Mouse (Mus musculus): ENCODE results near the gene Kdm2a. TPM values are rescaled to one million over a fixed set of nuclear protein-coding genes. Genes with fewer than 3 reads are reported as not detected.
A peak's percentile ranks its signal among the peaks of the same experiment; 100 is the strongest.

Gene Kdm2a
- polyA plus RNA-seq, 1 experiment from 2014 or later, result 55.0 TPM

DNA sequence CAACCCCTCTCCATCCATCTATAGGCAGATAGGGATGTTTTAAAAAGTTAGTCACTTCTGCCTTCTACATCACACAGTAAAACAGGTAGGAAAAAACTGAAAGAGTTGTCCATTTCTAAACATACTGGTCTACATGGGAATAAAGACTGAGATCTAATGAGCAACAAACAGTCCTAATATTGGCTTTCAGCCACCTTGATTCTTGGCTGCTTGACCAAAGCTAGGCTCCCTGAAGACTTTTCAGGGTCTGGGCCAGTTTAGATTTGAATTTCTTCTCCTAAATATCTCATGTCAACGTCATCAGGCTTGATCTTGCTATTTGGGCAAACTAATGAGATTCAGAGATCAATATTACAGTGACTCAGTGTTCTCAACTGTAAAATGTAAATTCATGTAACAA is 71.2 kb downstream of the Kdm2a start:
- Histone ChIP-seq H3K36me3 (peaks cover 85% of the 10 kb centered on the region), H3K9ac (no peak overlapping the region), H3K4me3 (replicated peaks) (no peak overlapping the region), H3K9me3 (replicated peaks) (no peaks in the 10 kb centered on the region), H3K4me2 (replicated peaks) (no peak overlapping the region), H3K27me3 (no peaks in the 10 kb centered on the region), H3K27ac (replicated peaks) (no peak overlapping the region), H3K4me1 (peaks cover 4% of the 10 kb centered on the region)
- ATAC-seq (ENCODE audit: insufficient number of reproducible peaks, low FRiP score, low TSS enrichment, low read depth), result no peak
- 52% methylated on average over 1 of the region's 1 CpGs for WGBS

DNA sequence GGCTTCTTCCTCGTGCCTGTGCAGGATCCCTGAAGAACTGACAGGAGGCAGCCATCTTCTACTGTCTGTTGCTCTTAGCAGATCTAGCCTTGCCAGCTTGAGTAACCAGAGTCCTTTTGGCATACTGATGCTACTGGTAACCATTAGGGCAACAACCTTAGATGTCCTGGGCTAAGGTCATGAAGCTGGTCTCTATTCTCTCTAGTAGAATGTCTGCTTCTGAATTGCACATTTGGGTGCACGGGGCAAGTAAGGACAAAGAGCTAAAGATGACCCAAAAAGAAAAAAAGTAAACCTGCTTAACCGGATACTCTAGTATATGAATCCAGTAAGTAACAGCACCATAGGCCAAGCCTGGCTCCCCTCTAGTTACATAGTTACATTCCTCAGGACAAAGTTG is 72.0 kb downstream of the Kdm2a start:
- Histone ChIP-seq H3K9me3 (replicated peaks) (no peaks in the 10 kb centered on the region), H3K4me2 (replicated peaks) (no peak overlapping the region), H3K4me1 (no peaks in the 10 kb centered on the region), H3K36me3 (peaks cover 88% of the 10 kb centered on the region), H3K27ac (replicated peaks) (no peak overlapping the region), H3K27me3 (no peaks in the 10 kb centered on the region), H3K4me3 (replicated peaks) (no peak overlapping the region), H3K9ac (no peak overlapping the region)
- 68% methylated on average over 3 of the region's 3 CpGs for WGBS
- no peak for ATAC-seq (ENCODE audit: insufficient number of reproducible peaks, low FRiP score, low TSS enrichment, low read depth)

DNA sequence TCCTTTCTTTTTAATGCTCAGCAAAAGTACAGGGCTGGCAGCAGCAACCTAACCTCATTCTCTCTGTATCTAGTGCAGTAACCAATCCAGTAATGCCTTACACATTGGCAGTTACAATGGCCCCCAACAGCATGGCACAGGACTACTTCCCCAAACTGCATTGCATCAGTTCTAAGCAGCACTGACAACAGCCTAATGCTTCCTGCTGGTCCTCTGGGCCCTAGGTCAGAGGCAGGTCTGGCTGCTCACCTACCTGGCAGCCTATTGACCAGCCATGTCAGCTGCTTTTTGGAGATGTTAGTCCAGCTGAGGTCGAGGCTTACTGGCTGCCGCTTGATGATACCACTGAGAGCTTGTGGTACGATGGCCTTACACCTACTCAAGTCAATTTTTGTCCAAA is 76.0 kb downstream of the Kdm2a start:
- H3K4me2 ChIP-seq (replicated peaks), result no peak overlapping the region
- H3K27ac ChIP-seq (replicated peaks), result no peak overlapping the region
- no peak overlapping the region for H3K9ac ChIP-seq
- no peak overlapping the region for H3K4me3 ChIP-seq (replicated peaks)
- no peaks in the 10 kb centered on the region for H3K9me3 ChIP-seq (replicated peaks)
- no peak for ATAC-seq (ENCODE audit: insufficient number of reproducible peaks, low FRiP score, low TSS enrichment, low read depth)
- WGBS, result 96% methylated on average over 3 of the region's 3 CpGs
- H3K27me3 ChIP-seq, result no peaks in the 10 kb centered on the region
- H3K4me1 ChIP-seq, result no peaks in the 10 kb centered on the region
- peaks cover 96% of the 10 kb centered on the region for H3K36me3 ChIP-seq

DNA sequence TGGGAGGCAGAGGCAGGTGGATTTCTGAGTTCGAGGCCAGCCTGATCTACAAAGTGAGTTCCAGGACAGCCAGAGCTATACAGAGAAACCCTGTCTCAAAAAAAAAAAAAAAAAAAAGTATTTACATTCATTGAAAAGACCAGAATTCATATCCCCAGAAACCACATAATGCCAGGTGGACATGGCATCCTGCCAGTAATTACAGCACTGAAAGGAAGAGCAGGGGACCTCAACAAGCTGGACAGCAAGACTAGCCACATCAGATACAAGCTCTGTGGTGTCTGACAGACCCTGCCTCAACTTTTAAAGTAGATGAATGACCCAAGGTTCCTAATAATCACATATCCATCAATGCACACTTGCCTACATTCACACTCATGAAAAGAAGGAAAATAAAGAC is 76.5 kb downstream of the Kdm2a start:
- Histone ChIP-seq H3K36me3 (peaks cover 96% of the 10 kb centered on the region), H3K9me3 (replicated peaks) (no peaks in the 10 kb centered on the region), H3K4me2 (replicated peaks) (no peak overlapping the region), H3K27ac (replicated peaks) (no peak overlapping the region), H3K4me3 (replicated peaks) (no peak overlapping the region), H3K4me1 (no peaks in the 10 kb centered on the region), H3K9ac (no peak overlapping the region), H3K27me3 (no peaks in the 10 kb centered on the region)
- 91% methylated on average over 1 of the region's 1 CpGs for WGBS
- ATAC-seq (ENCODE audit: insufficient number of reproducible peaks, low FRiP score, low TSS enrichment, low read depth), result no peak

DNA sequence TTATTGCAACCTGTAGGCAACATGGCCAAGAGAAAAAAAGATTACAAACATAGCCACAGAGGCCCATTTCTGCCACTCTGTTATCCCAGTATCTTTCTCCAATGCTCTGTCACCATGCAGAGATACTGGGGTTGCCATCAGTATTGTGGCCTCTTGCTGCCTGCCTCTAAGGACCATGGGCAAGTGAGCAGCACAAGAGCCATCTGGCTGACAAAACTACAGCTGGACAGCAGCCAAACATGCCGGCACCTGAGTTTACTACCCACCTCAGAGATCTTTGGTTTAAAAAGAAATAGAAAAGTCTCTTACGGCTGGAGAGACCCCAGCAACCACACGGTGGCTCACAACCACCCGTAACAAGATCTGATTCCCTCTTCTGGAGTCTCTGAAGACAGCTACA is 78.8 kb downstream of the Kdm2a start:
- no peaks in the 10 kb centered on the region for H3K4me1 ChIP-seq
- no peak overlapping the region for H3K9ac ChIP-seq
- no peak overlapping the region for H3K4me2 ChIP-seq (replicated peaks)
- no peak overlapping the region for H3K27ac ChIP-seq (replicated peaks)
- peaks cover 88% of the 10 kb centered on the region for H3K36me3 ChIP-seq
- H3K27me3 ChIP-seq, result no peaks in the 10 kb centered on the region
- H3K4me3 ChIP-seq (replicated peaks), result no peak overlapping the region
- 67% methylated on average over 4 of the region's 4 CpGs for WGBS
- no peaks in the 10 kb centered on the region for H3K9me3 ChIP-seq (replicated peaks)
- no peak for ATAC-seq (ENCODE audit: insufficient number of reproducible peaks, low FRiP score, low TSS enrichment, low read depth)

DNA sequence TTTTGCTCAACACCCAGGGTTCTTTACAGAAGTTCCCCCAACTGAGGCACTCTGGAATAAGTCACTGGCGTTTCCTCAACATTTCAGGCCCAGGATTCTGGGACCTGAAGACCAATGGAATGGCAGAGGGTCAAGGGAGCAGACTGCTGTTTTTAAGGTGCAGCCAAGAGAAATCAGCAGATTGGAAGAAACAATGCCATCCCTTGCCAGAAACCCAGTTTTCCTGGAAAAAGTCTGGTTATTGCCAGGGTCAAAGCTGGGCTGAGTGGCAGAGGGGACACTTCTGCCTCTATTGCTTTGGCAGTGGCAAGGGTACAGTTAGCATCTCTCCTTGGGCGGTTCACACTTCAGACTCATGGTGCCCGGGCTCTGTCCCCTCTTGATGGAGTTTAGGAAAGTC is 80.9 kb downstream of the Kdm2a start:
- Histone ChIP-seq H3K9ac (no peak overlapping the region), H3K36me3 (peaks cover 69% of the 10 kb centered on the region), H3K27ac (replicated peaks) (no peak overlapping the region), H3K4me3 (replicated peaks) (no peak overlapping the region), H3K9me3 (replicated peaks) (no peaks in the 10 kb centered on the region), H3K4me1 (no peaks in the 10 kb centered on the region), H3K4me2 (replicated peaks) (no peak overlapping the region), H3K27me3 (no peaks in the 10 kb centered on the region)
- no peak for ATAC-seq (ENCODE audit: insufficient number of reproducible peaks, low FRiP score, low TSS enrichment, low read depth)
- 88% methylated on average over 3 of the region's 3 CpGs for WGBS

DNA sequence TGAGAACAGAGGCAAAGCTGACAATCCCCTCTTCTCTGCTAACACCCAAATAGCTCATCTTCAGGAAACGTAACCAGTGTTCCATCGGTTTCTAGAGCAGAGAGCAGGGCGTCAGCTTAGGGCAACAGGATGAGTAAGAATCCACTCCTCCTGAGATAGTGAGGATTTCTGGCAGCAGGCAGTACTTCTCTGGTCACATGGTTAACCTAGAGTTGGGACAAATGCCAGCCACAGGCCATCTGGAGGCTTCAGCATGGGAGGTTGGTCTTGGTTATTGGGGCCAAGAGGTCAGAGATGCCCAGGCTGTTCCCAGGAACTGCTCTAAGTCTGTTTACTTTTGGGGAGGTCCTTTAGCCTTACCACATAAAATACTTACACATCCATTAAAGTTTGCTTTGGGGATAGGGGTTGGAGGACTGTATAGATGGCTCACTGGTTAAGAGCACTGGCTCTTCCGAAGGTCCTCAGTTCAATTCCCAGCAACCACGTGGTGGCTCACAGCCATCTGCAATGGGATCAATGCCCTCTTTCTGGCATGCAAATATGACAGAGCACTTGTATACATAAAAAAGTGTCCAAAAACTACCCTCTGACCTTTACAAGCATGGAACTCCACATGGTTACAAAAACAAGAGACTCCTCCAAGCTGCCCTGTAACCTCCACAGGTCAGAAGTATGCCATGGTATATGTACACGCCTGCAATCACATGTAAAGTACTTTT is 82.7 kb downstream of the Kdm2a start:
- Histone ChIP-seq H3K4me3 (replicated peaks) (no peak overlapping the region), H3K4me1 (no peaks in the 10 kb centered on the region), H3K9ac (no peak overlapping the region), H3K36me3 (peaks cover 53% of the 10 kb centered on the region), H3K9me3 (replicated peaks) (no peaks in the 10 kb centered on the region), H3K27ac (replicated peaks) (no peak overlapping the region), H3K4me2 (replicated peaks) (no peak overlapping the region), H3K27me3 (no peaks in the 10 kb centered on the region)
- 86% methylated on average over 6 of the region's 6 CpGs for WGBS
- ATAC-seq (ENCODE audit: insufficient number of reproducible peaks, low FRiP score, low TSS enrichment, low read depth), result no peak

DNA sequence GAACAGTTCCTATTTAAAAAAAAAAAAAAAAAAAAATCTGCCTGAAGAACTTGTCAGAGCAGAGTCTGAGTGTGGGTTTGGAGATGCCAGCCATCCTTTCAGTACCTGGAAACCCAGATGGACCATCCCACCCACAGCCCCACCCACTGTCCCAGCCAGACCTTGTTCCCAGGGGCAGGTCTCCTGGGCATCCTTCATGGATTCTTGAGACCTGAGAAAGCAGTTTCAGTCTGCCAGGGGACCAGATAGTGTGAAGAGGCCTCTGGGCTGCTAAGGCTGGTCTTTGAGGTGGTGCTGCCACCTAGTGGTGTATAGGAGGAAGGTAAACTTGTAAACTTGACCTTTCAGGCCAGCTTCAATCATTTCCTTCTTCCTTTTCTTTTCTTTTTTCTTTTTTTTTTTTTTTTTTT is 88.3 kb downstream of the Kdm2a start:
- Histone ChIP-seq H3K4me1 (peaks cover 14% of the 10 kb centered on the region), H3K27me3 (no peaks in the 10 kb centered on the region), H3K9me3 (replicated peaks) (no peaks in the 10 kb centered on the region), H3K9ac (no peak overlapping the region), H3K36me3 (peaks cover 2% of the 10 kb centered on the region; the same call in 1 of the 2 replicates), H3K4me2 (replicated peaks) (no peak overlapping the region), H3K27ac (replicated peaks) (no peak overlapping the region), H3K4me3 (replicated peaks) (no peak overlapping the region)
- ATAC-seq (ENCODE audit: insufficient number of reproducible peaks, low FRiP score, low TSS enrichment, low read depth), result no peak

DNA sequence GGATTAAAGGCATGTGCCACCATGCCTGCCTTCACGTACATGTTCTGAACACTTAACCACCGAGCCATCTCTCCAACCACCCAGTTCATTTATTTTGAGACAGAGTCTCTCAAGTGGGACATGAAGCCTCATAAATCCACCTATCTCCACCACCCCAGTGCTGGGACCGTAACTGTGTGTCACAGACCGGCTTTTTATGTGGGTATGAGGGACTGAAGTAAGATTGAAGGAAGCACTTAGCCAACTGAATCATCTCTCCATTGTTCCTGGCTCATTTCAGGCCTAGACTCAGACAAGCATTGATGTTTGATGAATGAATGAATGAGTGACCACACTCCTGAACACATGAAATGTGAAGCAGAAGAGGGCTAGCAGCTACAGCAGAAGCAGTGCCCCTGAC is 88.8 kb downstream of the Kdm2a start:
- Histone ChIP-seq H3K9me3 (replicated peaks) (no peaks in the 10 kb centered on the region), H3K27ac (replicated peaks) (no peak overlapping the region), H3K4me2 (replicated peaks) (no peak overlapping the region), H3K4me3 (replicated peaks) (no peak overlapping the region), H3K9ac (no peak overlapping the region), H3K27me3 (no peaks in the 10 kb centered on the region), H3K36me3 (no peaks in the 10 kb centered on the region; the same call in 1 of the 2 replicates), H3K4me1 (peaks cover 19% of the 10 kb centered on the region)
- ATAC-seq (ENCODE audit: insufficient number of reproducible peaks, low FRiP score, low TSS enrichment, low read depth), result no peak
- WGBS, result 93% methylated on average over 4 of the region's 4 CpGs

DNA sequence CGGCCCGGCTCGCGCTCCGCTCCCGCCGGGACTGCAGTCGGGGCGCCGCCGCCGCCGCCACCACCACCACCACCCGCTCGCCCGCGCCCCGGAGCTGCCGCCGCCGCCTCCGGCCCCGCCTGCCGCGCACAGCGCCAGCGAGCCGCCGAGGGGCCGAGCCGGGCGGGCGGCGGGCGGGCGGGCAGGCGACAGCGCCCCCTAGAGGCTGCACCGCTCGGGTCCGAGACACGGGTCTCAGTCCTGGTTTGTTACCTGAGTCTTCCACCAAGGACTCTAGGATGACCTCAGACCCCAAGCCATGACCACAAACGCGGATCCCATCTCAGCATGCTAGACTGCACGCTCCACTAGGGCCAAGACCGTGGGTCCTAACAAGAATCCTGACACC is 91.9 kb downstream of the Kdm2a start, which contains the start of gene Grk2:
Gene Grk2 (minus strand): TSS at position 33 of the 388 bp plus-strand sequence.
- no peaks in the 10 kb centered on the region for H3K36me3 ChIP-seq
- peak within 1 kb of the TSS; percentile 89 for H3K9ac ChIP-seq
- no peaks in the 10 kb centered on the region for H3K9me3 ChIP-seq (replicated peaks)
- ATAC-seq (ENCODE audit: insufficient number of reproducible peaks, low FRiP score, low TSS enrichment, low read depth), result peak; percentile 76
- H3K27ac ChIP-seq (replicated peaks), result peak within 1 kb of the TSS; percentile 84
- 0% methylated on average over 18 of the region's 46 CpGs for WGBS
- peaks cover 50% of the 10 kb centered on the region for H3K4me1 ChIP-seq
- H3K27me3 ChIP-seq, result no peaks in the 10 kb centered on the region
- peak within 1 kb of the TSS; percentile 81 for H3K4me2 ChIP-seq (replicated peaks)
- peak within 1 kb of the TSS; percentile 85 for H3K4me3 ChIP-seq (replicated peaks)

DNA sequence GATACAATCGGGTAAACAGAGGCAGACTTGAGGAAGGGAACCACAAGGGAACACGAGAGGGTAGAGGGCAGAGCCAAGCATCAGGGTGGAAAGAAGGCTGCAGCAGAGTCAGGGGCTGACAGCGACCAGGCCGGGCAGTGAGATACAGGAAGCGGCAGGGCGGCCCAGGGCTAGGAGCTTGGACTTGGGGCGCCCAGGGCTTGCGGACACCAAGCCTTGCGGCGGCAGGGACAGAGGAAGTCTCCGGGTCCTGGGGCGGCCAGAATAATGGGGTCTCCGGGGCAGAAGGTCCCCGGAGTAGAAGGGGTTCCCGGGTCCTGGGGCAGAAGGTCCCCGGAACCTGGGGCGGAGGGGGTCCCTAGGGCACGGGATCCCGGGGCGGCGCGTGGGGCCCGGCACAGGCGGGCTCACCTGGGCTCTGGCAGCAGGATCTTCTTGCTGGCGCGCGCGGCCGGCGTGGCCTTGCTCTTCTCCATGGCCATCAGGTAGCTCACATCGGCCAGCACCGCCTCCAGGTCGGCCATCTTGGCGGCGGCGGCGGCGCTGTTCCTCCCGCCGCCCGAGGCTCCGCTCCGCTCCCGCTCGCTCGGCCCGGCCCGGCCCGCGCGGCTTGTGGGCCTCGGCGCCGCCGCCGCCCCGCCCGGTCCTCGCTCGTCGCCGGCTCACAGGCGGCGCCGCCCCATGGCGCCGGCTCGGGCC is 92.4 kb downstream of the Kdm2a start:
- WGBS, result under 1% methylated on average over 56 of the region's 68 CpGs
- Histone ChIP-seq H3K4me3 (replicated peaks) (peak overlapping the region; percentile 85), H3K4me2 (replicated peaks) (peak overlapping the region; percentile 81), H3K27ac (replicated peaks) (peak overlapping the region; percentile 84), H3K27me3 (no peaks in the 10 kb centered on the region), H3K9ac (peak overlapping the region; percentile 89), H3K36me3 (no peaks in the 10 kb centered on the region), H3K4me1 (peaks cover 55% of the 10 kb centered on the region), H3K9me3 (replicated peaks) (no peaks in the 10 kb centered on the region)
- peak; percentile 36; the same call in 1 of the 2 replicates for ATAC-seq (ENCODE audit: insufficient number of reproducible peaks, low FRiP score, low TSS enrichment, low read depth)

Data from embryonic facial prominence, embryonic 15.5 days (tissue).